18 mouse cellular contexts compared by ENCODE assay signal in the genomic region with DNA sequence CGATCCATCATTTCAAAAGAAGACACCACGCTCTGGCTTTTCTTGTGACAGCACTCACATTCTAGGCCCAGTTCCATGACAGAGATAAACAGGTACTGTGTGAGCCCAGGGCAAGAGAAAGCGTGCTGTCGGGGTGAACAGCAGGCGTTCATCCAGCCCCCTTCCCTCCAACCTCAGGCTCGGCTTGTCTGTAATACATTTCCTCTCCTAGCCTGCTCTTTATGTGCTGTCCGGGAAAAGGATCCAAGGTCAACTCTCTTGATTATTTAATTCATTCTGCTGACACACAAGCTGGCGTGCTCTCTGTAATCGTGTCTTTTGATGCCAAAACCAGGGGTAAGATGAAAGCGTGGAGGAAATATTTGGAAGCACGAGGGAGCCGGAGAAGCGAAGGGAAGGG. TPM values are rescaled to one million over a fixed set of nuclear protein-coding genes. Genes with fewer than 3 reads are reported as not detected.
DNase-seq lines count a peak whose midpoint lies in the region; ATAC-seq and TF ChIP-seq lines count a peak whose summit lies in the region.
"Had no signal": no experiment of that assay in that cellular context is flagged by ENCODE, and none has a peak within 500 bp of the region (broad histone marks: within the 10 kb centered on the region; RNA-seq: fewer than 3 reads in every experiment).

No protein-coding gene starts in this region.

- H3K79me2 ChIP-seq in heart, adult 2 months (replicated peaks; ENCODE audit: control insufficient read depth, insufficient read depth, low read length): no peaks in the 10 kb centered on the region

- H3K27ac ChIP-seq in heart, adult 2 months: no peak overlapping the region
- peak overlapping the region; percentile 1; the same call in 1 of the 2 replicates for H3K27ac ChIP-seq in lung, embryonic 14.5 days (ENCODE audit: low read depth)
- H3K27ac ChIP-seq: forebrain, embryonic 12.5 days; hindbrain, embryonic 15.5 days; neural tube, embryonic 13.5 days had no signal

- no peaks in the 10 kb centered on the region for H3K27me3 ChIP-seq in heart, adult 2 months (ENCODE audit: control insufficient read depth, insufficient read depth, low read length)
- H3K27me3 ChIP-seq in lung, embryonic 14.5 days (ENCODE audit: insufficient read depth, low read length): no peaks in the 10 kb centered on the region
- H3K27me3 ChIP-seq: CH12.LX; forebrain, embryonic 12.5 days; hindbrain, embryonic 15.5 days; neural tube, embryonic 13.5 days had no signal

- WGBS in heart, adult 2 months: 50% methylated on average over 13 of the region's 13 CpGs
- 40% methylated on average over 13 of the region's 13 CpGs for WGBS in lung, embryonic 14.5 days

- H3K4me3 ChIP-seq in heart, adult 2 months: no peak overlapping the region
- no peak overlapping the region for H3K4me3 ChIP-seq in lung, embryonic 14.5 days (ENCODE audit: low read depth, low read length)
- H3K4me3 ChIP-seq: forebrain, embryonic 12.5 days; hindbrain, embryonic 15.5 days; neural tube, embryonic 13.5 days had no signal

- DNase-seq in adrenal gland, adult (ENCODE audit: inconsistent age in 2 of 2, low spot score in 1 of 2): peak; percentile 47 to 84
- DNase-seq in adrenal gland, postnatal 25 days: no peak
- peak; percentile 37 to 39 for DNase-seq in heart, postnatal 10 days
- DNase-seq in heart, adult 2 months: no peak
- DNase-seq in lung, embryonic 14.5 days: peak; percentile 62
- no peak for DNase-seq in lung, postnatal 25 days (ENCODE audit: low spot score)
- DNase-seq in lung, postnatal 36 days: peak; percentile 44
- no peak for DNase-seq in ovary, postnatal 36 days (ENCODE audit: low spot score)
- DNase-seq: cerebellum, postnatal 25 days; kidney, postnatal 36 days; liver, postnatal 0 days; midbrain, embryonic 14.5 days; retina, postnatal 1 day had no signal

- peak; percentile 50 for ATAC-seq in lung, embryonic 14.5 days (ENCODE audit: insufficient read depth)
- ATAC-seq: liver, postnatal 0 days had no signal

- H3K36me3 ChIP-seq in heart, adult 2 months (ENCODE audit: control insufficient read depth, insufficient read depth, low read length): no peaks in the 10 kb centered on the region
- no peaks in the 10 kb centered on the region for H3K36me3 ChIP-seq in lung, embryonic 14.5 days (ENCODE audit: insufficient read depth)
- H3K36me3 ChIP-seq: forebrain, embryonic 12.5 days; hindbrain, embryonic 15.5 days; neural tube, embryonic 13.5 days had no signal

- no peaks in the 10 kb centered on the region for H3K9me3 ChIP-seq in lung, embryonic 14.5 days (ENCODE audit: low read depth, low read length)
- H3K9me3 ChIP-seq: forebrain, embryonic 12.5 days; hindbrain, embryonic 15.5 days; neural tube, embryonic 13.5 days had no signal

- no peak for TF ChIP-seq CTCF in heart, adult 2 months (IDR thresholded peaks at IDR 0.05)
- TF ChIP-seq CTCF in lung, embryonic 14.5 days (IDR thresholded peaks at IDR 0.05; ENCODE audit: low read depth): no peak

- TF ChIP-seq EP300 in heart, adult 2 months (IDR thresholded peaks at IDR 0.05; ENCODE audit: insufficient read depth, low read depth, low read length): no peak

- 0 out of 2 replicates have a peak, but pooled peaks cover 2% of the 10 kb centered on the region for H3K4me1 ChIP-seq in heart, adult 2 months (ENCODE audit: control insufficient read depth, insufficient read depth, low read length)
- peaks cover 11% of the 10 kb centered on the region for H3K4me1 ChIP-seq in lung, embryonic 14.5 days (ENCODE audit: insufficient read depth)
- H3K4me1 ChIP-seq: forebrain, embryonic 12.5 days had no signal

- intact Hi-C loops in heart, postnatal 10 days (cut with DNase I): no loop called here
- intact Hi-C loops in heart, adult 2 months (cut with DNase I): no loop called here

- TF ChIP-seq POLR2A in heart, adult 2 months (IDR thresholded peaks at IDR 0.05; ENCODE audit: insufficient read depth, low read depth, low read length): no peak

- no peak overlapping the region for H3K4me2 ChIP-seq in lung, embryonic 14.5 days
- H3K4me2 ChIP-seq: forebrain, embryonic 12.5 days; hindbrain, embryonic 15.5 days; neural tube, embryonic 13.5 days had no signal

- no peak overlapping the region for H3K9ac ChIP-seq in heart, adult 2 months (ENCODE audit: low read depth, low read length)
- no peak overlapping the region for H3K9ac ChIP-seq in lung, embryonic 14.5 days
- H3K9ac ChIP-seq: forebrain, embryonic 12.5 days; hindbrain, embryonic 15.5 days; liver, postnatal 0 days; neural tube, embryonic 13.5 days had no signal

RNA-seq across cellular contexts. Expression of gene D6Ertd527e, which starts 39.0 kb away (rescaled TPM):
- total RNA-seq in adrenal gland, postnatal 25 days (2021): 0.15 TPM in 1 of 2 replicates, not detected in the other
- total RNA-seq in heart, postnatal 10 days (2021): not detected
- total RNA-seq in heart, adult 2 months (2021): not detected
- 0.04 TPM in 1 of 2 replicates, not detected in the other for polyA plus RNA-seq in heart, adult 2 months (2012; rRNA removed)
- 0.53 and 0.69 TPM in 2 replicates for polyA plus RNA-seq in lung, embryonic 14.5 days (2014; fragmentation: Nextera tagmentation; extraction: Ambion mirVana)
- total RNA-seq: layer of hippocampus, postnatal 25 days had no signal
- polyA plus RNA-seq: liver, postnatal 0 days; midbrain, embryonic 14.5 days had no signal

Comparison
In these comparisons a context has a peak if more than half of its experiments do, and no peak if none do; other contexts are left out.
1. DNase-seq: peak in adrenal gland, adult (2 of 2), heart, postnatal 10 days (2 of 2), lung, embryonic 14.5 days (single experiment) and lung, postnatal 36 days (single experiment); none in adrenal gland, postnatal 25 days (single experiment), heart, adult 2 months (0 of 2), lung, postnatal 25 days (single experiment) and ovary, postnatal 36 days (single experiment).